Mouse (Mus musculus) heart, postnatal 10 days (tissue): ENCODE data around the gene Gch1. TPM values are rescaled to one million over a fixed set of nuclear protein-coding genes. Genes with fewer than 3 reads are reported as not detected.

Experiments used
- DNase-seq, 2 experiments: peaks; one replicate each; pipeline ENCODE4 v3.0.0; 2021
- intact Hi-C: fragments of 180-260 bp; cut with DNase I; formaldehyde crosslinking; loops from one replicate; pipeline ENCODE4 v1.15.1; 2025
- total RNA-seq, 2 experiments: library from RNA; stranded (reverse); gene quantifications; 2 replicates each; pipeline ENCODE4 v1.2.3; 2021

Gene Gch1
- total RNA-seq, 2 experiments from 2014 or later = 7.2 to 7.8 TPM

DNA sequence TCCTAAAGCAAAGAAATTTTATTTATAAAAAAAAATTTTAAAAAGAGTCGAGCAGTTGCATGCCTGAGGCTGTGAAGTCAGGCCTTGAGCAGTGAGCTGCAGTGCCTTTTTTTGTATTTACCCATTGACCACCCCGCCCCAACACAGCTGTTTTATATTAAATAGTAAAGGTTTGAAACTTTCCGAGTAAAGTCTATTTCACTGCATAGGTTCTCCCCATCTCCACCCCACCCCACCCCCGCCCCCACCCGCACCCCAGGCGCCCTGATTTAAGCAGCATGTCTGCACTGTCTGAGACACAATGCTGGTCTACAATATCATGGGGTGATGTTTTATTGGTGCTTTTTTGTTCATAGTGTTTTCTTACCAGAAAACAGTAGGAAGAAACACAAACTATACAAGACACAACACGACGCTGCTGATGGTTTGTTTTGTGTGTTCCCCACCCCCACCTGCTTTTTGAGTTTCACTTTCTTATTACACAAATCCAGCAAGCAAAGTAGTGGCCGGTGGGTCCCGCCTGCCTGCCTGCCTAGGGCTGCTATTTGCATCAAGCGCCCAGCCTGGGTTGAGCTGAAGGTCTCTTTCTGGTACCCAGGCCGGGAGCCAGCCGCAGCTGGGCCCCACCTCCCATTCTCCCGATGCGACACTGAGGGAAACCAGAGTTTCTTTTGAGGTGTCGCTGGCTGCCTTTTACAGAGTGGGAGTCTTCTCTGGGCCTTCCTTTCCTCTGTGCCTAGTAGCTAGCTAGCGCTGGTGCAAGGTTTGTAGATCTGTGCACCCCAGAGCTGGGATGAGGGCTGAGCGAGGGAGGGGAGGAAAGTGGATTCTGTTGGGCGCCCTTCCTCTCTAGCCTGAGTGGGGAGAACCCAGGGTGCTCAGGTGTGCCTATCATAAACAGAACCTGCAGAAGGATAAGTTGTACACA, 84.7 kb downstream of the Gch1 start:
- no peak for DNase-seq
- intact Hi-C loops = loop anchor here (5.0 kb wide), 1 partner anchor 153 kb away; no protein-coding TSS in a partner anchor

Other genes with a start within 250 kb of the Gch1 start
- gene Wdhd1, start 87.4 kb upstream of the Gch1 start, total RNA-seq = 1 to 10 TPM; 3.9 to 5.3 TPM
- gene Socs4, start 87.5 kb upstream of the Gch1 start, total RNA-seq = 10 to 100 TPM; 16.5 to 18.6 TPM
- gene Mapk1ip1l, start 108.9 kb upstream of the Gch1 start, total RNA-seq = 10 to 100 TPM; 48.2 to 53.8 TPM
- gene Lgals3, start 178.3 kb upstream of the Gch1 start, total RNA-seq = 1 to 10 TPM; 3.1 to 4.6 TPM
- gene Dlgap5, start 229.0 kb upstream of the Gch1 start, total RNA-seq = 10 to 100 TPM in 1 of 2 experiments, 1 to 10 TPM in 1; 8.3 to 10.7 TPM